Mouse (Mus musculus) retina, embryonic 14.5 days (tissue): Measurements from ENCODE around the gene Vmn2r75.
"Not testable (repeated sequence)": the region's sequence is repeated elsewhere in the genome, so short reads cannot be mapped to it uniquely, and the experiment has no call there.

ENCODE experiments used
- DNase-seq: peaks from one replicate; pipeline ENCODE4 v3.0.0-alpha.2; 2015; ENCODE audit warnings: low spot score

Vmn2r75 gene

DNA sequence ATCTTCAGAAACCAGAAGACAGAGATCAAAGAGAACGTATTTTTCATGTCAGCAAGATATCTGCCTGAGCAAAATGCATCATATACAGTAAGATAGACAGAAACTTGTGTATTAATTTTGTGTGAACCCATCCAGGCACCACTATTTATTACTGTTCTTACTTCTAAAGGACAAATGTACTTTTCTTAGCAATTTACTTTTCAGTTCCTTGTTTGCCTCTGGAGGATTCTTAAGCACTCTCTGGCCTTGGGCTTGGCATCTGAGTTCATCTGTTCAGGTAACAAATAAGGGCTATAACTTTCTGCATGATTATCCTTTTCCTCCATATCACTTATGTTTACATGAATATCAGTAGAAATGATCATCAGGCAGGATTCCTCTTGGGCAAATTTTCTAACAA lies at the start of gene Vmn2r75:
Gene Vmn2r75, minus strand, starts transcription at position 101 of the 400 bp plus-strand sequence.
- not testable (repeated sequence) for DNase-seq

DNA sequence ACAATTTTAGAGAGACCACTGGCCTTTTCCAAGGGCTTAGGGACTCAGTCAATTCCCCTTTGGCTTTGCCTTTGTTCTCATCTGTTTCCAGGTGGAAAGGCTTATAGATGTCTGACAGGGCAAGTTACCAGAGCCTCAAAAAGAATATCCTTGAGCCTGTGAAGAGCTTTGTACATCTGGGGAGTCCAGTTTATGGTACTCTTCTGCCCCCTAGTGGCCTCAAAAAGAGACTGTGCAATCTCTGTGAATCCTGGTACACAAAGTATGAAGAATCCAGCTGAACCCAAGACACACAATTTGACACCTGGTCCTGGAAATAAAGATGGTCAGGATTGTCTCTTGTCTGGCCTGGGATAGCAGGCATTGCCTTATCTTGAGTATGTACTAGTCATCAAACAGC lies 39.8 kb upstream of the Vmn2r75 start:
- DNase-seq = peak; percentile 55
